Mouse (Mus musculus): ENCODE measurements around the gene Plch2.

GRCm38 (mm10) chr4:155070199-155070598 lies 13.6 kb upstream of the Plch2 start:
- TF ChIP-seq CTCF (IDR thresholded peaks at IDR 0.05; ENCODE audit: borderline replicate concordance, insufficient read depth, low read length) (no peak), POLR2A (IDR thresholded peaks at IDR 0.05; ENCODE audit: low read depth, low read length) (no peak)

All from embryonic fibroblast, embryonic 13.5 days (primary cell).